Mouse (Mus musculus) lung, adult 18-20 months (tissue): ENCODE data around the gene Tcirg1.

ENCODE experiments used
- DNase-seq, 2 experiments: peaks; one replicate each; pipeline ENCODE4 v3.0.0; 2022; ENCODE audit warnings: mixed read lengths in 2 of 2

Tcirg1 gene

DNA sequence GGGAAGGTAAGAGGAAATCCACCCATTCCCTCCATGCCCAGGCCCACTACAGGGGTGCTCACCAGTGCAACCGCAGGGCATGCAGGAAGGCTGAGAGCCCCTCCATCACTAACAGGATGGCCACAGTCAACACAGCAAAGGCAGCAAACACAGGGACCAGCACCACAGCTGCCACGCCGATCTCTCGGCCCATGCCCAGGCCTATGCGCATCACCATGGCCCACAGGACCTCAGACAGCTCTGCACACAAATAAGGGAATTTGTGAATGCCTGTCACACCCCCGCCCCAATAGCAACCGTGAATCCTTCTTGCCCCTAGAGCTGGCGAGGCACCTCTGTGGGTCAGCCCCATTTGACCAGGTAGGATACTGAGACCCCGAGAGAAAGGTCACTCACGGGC is 10.7 kb downstream of the Tcirg1 start:
- DNase-seq, result no peak

GRCm38 (mm10) chr19:3895171-3895631 is 11.7 kb downstream of the Tcirg1 start:
- no peak for DNase-seq

- DNase-seq, result no peak
These were observed 12.6 kb downstream of the Tcirg1 start for GRCm38 (mm10) chr19:3894294-3894693.

DNA sequence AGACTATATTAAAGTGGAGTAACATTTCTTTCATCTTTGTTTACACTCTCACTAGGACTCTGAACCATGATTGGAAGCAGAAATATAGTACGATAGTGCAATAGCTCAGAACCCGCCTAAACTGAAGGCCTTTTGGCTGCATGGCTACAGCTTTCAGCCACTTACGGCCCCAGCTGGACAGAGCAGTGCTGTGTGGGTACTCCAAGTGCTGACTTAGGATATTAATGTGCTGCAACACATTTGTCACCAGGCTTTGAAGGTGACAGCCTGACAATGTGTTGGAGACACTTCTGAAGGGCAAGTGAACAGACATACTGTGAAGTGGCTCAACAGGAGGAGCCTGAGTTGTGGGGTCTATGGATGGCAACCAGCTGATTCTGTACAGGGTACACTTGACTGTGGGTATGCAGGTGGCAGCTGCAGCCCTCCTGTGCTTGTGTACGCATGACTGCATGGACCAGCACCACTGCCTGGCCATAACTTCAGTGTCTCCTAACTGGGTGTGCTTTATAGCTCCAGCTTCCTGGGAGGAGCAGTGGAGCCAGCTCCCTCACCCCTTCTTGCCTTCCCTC is 13.3 kb downstream of the Tcirg1 start:
- no peak for DNase-seq

GRCm38 (mm10) chr19:3890181-3890580 is 16.8 kb downstream of the Tcirg1 start:
- DNase-seq, result no peak

- DNase-seq, result no peak
These were observed 17.8 kb downstream of the Tcirg1 start for GRCm38 (mm10) chr19:3889096-3889495.

- DNase-seq, result no peak
These were observed 22.5 kb downstream of the Tcirg1 start for GRCm38 (mm10) chr19:3884325-3884990.

DNA sequence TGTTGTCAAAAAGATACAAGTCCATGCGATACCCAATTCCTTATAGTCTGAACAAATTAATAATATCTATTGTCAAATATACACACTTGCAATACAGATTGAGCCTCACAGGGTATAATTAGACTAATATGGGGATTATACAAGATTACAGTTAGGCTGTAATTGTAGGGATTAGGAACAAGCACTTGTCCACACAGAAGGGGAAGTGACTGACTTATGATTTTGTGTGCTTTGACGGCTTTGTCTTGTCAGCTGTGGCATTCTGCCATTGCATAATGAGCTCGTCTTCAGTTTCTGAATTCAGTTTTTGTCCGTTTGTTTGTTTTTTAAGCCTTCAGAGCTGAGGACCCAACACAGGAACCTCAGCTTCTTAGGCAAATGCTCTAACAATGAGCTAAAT is 24.7 kb downstream of the Tcirg1 start:
- no peak for DNase-seq

GRCm38 (mm10) chr19:3880054-3880848 is 26.7 kb downstream of the Tcirg1 start:
- DNase-seq, result peak in 1 of 2 experiments; percentile 48

GRCm38 (mm10) chr19:3875045-3875444 is 31.9 kb downstream of the Tcirg1 start:
- no peak for DNase-seq

- no peak for DNase-seq
These were observed 34.6 kb downstream of the Tcirg1 start for GRCm38 (mm10) chr19:3872373-3872772.

- DNase-seq, result no peak
These were observed 35.5 kb downstream of the Tcirg1 start for GRCm38 (mm10) chr19:3871468-3871867.

GRCm38 (mm10) chr19:3868290-3868689 is 38.6 kb downstream of the Tcirg1 start:
- no peak for DNase-seq

DNA sequence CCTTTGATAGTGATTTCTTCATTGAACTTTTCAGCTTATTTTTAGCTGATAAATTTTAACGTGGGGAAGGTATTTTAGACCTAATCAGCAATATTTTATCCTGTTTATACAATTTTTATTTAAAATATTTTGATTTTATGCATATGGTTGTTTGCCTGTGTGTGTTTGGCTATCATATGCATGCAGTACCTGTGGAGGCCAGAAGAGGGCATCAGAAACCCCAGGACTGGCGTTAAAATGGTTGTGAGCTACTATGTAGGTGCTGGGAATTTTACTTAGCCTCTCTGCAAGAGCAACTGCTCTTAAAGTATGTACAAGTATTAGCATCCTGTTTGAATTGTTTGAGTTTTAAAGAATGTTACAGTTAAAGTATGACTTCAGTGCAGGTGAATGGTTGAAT is 42.0 kb downstream of the Tcirg1 start:
- DNase-seq, result no peak

GRCm38 (mm10) chr19:3862713-3863112 is 44.2 kb downstream of the Tcirg1 start:
- no peak for DNase-seq

DNA sequence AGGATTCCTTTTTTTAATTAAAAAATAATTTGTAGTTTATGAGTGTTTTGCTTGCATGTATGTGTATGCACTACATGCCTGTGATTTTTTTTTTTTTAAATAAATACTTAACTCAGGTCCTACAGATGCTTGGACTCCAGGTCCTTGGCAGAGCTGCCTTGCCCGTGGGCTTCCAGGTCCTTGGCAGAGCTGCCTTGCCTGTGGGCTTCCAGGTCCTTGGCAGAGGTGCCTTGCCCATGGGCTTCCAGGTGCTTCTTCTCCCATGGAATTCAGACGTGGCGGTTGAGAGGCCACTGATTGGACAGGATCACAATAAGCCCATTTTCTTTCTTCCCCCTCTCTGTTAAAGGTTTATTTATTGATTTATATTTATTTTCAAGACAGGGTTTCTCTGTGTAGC is 49.7 kb downstream of the Tcirg1 start:
- no peak for DNase-seq

GRCm38 (mm10) chr19:3855601-3856000 is 51.3 kb downstream of the Tcirg1 start:
- no peak for DNase-seq

DNA sequence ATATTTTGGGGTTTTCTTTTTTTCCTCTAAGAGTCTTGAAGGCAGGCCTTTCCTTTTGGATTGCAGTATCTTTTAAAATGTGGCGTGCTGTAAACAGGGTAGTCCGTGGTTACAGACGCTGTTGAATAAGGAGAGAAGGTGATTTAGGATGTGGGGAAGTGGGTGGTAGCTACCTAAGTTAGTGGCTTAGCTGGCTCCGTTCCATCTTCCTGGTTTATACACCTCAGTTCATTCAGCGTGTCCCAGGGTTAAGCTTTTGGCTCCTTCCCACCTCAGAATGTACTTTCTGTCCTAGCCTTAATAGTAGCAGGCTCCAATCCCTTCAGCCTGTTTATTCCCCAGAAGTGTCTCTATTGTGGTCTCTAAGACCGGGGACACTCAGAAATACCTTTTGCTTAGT is 51.8 kb downstream of the Tcirg1 start:
- peak in 1 of 2 experiments; percentile 50 for DNase-seq

DNA sequence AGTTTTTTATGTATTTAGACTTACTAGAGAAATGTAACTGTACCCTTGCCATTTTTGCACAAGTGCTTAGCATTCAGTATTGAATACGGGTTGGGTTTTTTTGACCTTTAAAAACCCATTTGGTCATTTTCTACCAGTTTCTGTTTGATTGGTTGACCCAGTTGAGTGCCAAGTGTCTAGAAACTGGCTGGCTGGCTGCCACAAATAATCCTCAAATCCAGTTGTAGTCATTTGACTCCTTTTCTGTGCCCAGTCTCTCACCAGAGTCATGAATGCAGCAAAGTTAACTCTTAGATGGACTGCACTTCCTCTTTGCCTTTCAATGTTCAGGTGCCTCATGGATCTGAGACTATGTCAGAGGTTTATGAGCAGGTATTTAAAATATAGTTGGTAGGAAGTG is 53.0 kb downstream of the Tcirg1 start:
- DNase-seq, result peak in 1 of 2 experiments; percentile 43

DNA sequence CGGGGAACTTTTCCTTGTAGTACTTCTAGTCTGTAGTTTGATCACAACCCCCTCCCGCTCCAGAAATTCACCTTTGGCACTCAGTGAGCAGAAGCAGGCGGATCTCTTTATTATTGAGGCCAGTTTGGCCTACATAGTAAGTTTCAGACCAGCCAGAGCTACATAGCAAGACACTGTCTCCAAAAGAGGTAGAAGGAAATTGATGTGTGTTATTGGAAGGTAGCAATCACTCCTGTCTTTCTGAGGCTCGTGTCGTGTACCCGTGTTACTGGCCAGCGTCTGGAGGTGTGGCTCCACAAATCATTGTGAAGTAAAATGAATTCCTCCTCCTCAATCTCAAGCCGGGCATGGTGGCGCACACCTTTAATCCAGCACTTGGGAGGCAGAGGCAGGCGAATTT is 53.8 kb downstream of the Tcirg1 start:
- no peak for DNase-seq

DNA sequence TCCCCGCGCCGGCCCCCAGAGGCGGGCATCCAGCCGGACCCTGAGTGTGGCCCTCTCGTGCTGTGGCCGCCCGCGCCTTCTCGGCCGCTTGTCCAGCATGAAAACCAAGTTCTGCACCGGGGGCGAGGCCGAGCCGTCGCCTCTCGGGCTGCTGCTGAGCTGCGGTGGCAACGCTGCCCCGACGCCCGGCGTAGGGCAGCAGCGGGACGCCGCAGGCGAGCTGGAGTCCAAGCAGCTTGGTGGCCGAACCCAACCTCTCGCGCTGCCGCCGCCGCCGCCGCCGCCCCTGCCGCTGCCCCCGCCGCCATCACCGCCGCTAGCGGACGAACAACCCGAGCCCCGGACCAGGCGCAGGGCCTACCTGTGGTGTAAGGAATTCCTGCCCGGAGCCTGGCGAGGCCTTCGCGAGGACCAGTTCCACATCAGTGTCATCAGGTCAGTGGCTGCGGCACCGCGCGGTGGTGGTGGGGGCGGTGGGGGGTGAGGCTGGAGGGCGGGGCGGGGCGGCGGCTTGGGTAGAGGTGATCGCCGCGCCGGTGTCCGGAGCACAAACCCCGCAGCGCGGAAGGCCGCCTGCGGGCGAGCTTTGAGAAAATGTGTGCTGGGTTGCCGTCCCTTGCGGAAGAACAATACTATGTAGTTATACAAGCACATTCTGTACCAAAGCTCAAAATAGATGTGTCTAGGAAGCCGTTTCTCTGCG is 54.8 kb downstream of the Tcirg1 start:
- DNase-seq, result peak; percentile 32 to 48

DNA sequence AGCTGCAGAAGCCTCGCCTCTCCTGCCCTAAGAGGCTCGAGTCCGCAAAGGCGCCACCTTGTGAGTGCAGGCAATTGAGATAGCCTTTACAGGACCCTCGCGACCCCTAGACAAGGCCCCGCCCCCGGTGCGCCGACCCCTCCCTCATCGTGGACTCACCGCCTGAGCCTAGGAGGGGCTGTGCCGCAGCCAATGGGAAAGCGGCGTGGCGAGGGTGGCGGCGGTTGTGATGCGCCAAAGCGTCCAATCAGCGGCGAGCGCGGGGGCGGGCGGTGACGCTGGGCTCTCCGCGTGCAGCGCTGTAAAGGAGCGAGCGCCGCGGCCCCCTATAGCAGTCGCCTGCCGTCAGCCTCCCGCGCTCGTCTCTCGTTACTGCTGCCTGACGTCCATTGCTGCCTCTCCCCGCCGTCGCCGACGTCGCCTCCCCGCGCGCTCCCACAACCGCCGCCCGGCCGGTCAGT is 55.4 kb downstream of the Tcirg1 start, which contains the start of gene Chka:
TSS of gene Chka (plus strand) at position 272 of the 461 bp plus-strand sequence.
- peak; percentile 97 for DNase-seq
